Mouse (Mus musculus) cerebellum, adult 9-10 months (tissue): ENCODE data around the gene Ctnnal1.

Experiments
- DNase-seq: peaks from one replicate; pipeline ENCODE4 v3.0.0; 2022

Ctnnal1 gene

DNA sequence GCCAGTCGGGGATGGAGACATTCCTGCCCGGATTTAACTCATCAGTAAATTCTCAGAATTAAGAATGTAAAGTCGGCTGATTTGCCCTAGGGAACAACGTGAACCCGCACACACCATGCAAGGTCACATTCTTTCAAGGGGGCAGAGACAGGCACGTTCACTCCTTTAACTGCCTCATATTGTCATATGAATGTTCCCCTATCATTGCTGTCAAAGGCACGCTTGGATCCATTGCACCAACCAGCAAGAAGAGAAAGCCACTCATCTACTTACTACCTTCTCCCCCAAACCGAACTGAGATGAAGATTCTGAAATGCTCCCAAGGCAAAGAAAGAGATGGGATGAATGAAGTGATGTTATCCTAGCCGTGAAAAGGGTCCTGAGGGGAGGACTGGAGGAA, 6.3 kb downstream of the Ctnnal1 start:
- no peak for DNase-seq

- no peak for DNase-seq
These were observed 8.5 kb downstream of the Ctnnal1 start for GRCm38 (mm10) chr4:56856371-56856949.

GRCm38 (mm10) chr4:56855935-56856334, 9.1 kb downstream of the Ctnnal1 start:
- DNase-seq, result no peak

GRCm38 (mm10) chr4:56850724-56851123, 14.3 kb downstream of the Ctnnal1 start:
- no peak for DNase-seq

GRCm38 (mm10) chr4:56848044-56848443, 16.9 kb downstream of the Ctnnal1 start:
- no peak for DNase-seq

GRCm38 (mm10) chr4:56847400-56847799, 17.6 kb downstream of the Ctnnal1 start:
- no peak for DNase-seq

DNA sequence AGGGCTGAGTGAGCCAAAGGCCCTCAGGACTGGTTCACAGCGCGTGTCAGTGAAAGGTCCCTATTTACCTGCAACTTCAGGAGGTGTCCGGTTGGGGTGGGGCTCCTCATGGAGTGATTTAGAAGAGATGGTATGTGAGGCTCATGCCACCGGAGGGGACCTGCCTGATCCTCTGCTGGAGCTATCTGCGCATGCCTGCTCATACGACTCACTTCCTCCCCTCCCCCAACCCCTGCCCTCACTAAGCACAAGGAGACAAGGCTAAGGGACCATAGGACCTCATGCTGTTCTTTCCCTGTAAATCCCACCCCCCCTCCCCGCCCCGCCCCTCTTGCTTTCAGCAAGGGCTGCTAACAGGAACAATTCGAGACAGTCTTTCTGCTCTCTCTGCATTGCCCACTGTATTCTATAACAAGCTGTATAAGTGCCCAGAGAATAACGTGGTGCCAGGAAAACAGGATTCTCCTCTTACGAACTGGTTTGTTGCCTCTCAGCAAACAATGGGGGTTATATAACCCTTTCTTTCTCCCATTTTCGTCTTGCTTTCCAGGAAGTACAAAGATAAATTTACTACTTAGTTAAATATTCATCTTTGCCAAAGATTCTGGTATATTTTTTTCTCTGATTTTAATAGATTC, 19.0 kb downstream of the Ctnnal1 start:
- no peak for DNase-seq

GRCm38 (mm10) chr4:56844911-56845310, 20.1 kb downstream of the Ctnnal1 start:
- DNase-seq, result no peak

DNA sequence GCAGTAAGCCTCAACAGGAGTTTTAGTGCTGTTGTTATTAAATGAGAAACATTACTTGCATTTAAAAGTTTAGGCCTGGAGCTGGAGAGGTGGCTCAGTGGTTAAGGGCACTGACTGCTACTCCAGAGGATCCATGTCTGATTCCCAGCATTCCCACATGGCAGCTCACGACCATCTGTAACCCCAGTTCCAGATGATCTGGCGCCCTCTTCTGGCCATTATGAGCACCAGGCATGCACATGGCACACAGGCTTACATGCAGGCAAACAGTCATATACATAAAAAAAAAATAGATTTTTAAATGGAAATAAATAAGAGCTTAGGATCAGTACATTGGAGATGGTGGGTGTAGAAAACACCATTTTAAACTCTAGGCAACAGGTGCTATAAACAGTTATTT, 21.0 kb downstream of the Ctnnal1 start:
- no peak for DNase-seq

- DNase-seq, result no peak
These were observed 22.5 kb downstream of the Ctnnal1 start for GRCm38 (mm10) chr4:56842501-56842900.

DNA sequence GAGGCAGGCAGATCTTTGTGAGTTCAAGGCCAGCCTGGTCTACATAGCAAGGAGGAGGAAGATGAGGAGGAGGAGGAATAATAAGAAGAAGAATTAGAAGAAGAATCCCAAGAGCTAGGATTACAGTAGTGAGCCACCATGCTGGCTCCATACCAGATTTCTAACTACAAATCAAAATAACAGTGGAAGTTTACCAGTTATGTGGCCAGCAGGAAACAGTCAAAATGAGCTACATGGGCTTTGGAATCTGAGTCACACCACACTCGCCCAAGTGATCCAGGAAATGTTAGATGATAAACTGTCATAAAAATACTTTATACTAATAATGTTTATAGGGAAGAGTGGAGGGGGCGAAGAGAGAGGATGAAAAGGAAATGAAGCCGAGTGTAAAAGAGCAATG, 24.7 kb downstream of the Ctnnal1 start:
- no peak for DNase-seq

GRCm38 (mm10) chr4:56837661-56838060, 27.3 kb downstream of the Ctnnal1 start:
- no peak for DNase-seq

- DNase-seq, result no peak
These were observed 33.0 kb downstream of the Ctnnal1 start for GRCm38 (mm10) chr4:56831998-56832397.

GRCm38 (mm10) chr4:56831013-56831609, 33.9 kb downstream of the Ctnnal1 start:
- DNase-seq, result no peak

DNA sequence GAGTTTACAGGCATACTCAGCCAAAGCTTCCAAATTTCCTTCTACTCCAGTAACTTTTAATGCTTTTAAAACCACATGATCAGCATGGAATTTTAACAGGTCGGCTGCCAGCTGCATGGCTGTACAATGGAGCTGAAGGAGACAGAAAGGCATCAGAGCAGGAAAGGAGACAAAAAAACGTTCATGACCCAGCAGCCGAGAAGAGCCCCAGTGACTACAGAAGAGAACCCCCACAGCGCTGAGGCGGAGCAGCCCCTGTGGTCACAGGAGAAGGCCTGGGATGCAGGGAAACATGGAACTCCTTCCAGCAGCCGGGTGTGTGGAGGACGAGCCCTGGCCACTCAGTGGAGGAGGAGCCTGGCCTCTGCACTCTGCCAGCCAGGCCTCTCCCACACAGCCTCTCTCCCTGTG, 35.5 kb downstream of the Ctnnal1 start:
- DNase-seq, result no peak

GRCm38 (mm10) chr4:56828932-56829331, 36.1 kb downstream of the Ctnnal1 start:
- DNase-seq, result no peak

DNA sequence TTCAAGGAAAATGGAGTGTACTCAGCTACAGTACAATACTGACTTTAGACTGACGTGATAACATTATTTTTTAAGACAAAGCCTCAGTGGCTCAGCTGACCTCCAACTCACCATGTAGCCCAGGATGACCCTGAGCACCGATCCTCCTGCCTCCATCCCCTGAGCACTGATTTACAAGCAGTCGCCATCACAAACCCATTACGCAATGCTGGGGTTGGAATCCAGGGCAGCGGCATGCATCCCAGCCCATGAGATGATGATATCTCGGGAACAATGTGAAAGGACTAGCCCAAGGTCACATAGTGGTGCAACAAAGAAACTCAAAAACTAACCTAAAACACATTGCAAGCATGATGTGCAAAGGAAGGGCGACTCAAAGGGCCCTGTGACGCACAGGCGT, 40.8 kb downstream of the Ctnnal1 start:
- DNase-seq, result no peak

DNA sequence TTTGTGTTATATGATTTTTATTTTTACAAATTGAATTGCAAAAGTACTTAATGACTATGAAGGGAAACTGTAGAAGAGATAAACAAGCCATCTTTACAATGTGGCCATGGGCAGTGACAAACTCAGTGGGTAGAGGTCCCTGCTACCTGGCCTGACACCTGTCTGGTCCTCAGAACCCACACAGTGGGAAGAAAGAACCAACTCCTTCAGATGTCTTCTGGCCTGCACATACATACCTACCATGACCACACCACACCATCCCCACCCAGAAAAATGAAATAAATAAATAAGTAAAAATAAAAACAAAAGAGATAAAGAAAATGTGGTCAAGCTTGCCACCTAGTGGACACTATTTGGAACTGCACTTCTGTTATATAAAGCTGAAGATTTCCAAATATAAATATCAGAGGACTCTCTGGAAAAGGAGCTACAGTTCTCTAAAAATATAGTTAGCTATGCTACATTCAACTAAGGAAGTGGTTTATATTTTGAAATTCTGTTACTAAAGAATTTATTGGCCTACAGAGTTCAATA, 44.9 kb downstream of the Ctnnal1 start:
- peak; percentile 70 for DNase-seq

- no peak for DNase-seq
These were observed 49.9 kb downstream of the Ctnnal1 start for GRCm38 (mm10) chr4:56815131-56815530.

DNA sequence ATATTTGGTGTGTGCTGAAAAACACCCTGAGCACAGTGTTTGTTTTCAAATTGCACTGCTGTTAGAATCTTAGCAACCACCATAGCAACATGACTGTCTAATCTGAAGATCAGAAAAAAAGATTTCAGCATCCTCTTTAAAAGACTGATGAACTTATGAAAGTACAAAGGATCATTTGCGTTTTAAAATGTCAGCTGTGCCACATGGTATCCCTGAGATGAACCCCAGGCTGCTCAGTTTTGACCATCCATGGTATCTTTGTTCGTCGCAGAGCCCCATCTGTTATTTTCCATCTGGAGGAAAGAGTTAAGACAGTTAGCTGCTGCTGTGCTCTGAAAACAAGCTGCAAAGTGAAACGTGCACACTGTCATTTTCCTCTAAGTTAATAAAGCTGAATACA, 52.9 kb downstream of the Ctnnal1 start:
- no peak for DNase-seq

GRCm38 (mm10) chr4:56811642-56812041, 53.3 kb downstream of the Ctnnal1 start:
- no peak for DNase-seq

DNA sequence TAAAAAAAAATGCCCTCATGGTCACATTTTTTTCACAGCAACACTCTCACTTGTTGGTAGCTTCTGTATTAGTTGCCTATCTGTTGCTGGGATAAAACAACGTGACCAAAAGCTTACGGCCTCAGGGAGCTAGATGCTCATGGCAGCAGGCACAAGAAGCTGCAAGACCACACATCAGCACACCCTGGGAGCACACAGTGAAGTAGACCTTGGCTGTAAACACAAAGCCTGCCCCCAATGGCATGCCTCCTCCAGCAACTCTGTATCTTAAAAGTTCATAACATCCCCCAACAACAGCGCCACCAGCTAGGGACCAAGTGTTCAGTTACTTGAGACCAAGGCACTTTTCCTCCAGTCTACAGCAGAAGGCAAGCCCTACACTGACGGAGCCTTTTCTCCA, 55.9 kb downstream of the Ctnnal1 start:
- no peak for DNase-seq

DNA sequence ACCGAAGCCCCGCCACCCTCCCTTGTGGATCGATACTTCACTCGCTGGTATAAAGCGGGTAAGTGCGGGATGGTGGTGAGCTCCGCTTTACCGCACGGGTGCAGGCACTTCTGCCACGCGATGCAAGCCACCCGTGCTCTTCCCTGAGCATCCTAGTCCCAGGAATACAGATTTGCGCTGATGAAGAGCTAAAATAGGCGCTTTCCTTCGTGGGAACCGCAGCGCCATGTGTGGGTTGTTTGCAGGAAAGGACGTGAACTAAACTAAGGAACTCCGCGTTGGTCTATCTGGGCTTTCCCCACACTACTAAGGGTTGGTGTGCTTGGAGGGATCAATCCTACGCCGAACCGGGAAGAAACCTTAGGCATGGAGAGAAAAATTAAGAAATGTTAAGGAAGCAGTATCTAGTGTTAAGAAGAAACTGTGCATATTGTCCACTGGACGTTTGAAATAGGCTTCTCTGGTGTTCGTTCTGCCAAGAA, 62.3 kb downstream of the Ctnnal1 start:
- DNase-seq, result no peak
